Comparison of ENCODE assay signal across 25 mouse cellular contexts in the genomic region with DNA sequence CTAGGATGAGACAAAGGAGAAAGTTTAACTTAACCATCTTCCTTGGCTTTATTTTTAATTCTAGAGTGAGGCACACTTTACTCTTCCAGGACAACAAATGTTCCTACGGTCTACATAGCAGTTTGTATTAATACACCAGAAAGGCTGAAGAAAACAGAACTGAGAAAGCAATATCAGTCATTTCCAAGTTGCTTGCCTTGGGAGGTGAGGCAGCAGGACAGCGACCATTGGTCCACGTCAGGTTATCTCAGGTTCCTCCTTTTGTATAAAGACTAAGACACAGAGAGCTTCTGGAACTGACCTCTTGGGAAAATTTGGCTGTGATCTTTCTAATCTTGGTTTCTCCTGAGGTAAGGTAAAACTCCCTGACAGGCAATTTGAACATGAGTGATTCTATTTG. TPM values are rescaled to one million over a fixed set of nuclear protein-coding genes. Genes with fewer than 3 reads are reported as not detected.
DNase-seq lines count a peak whose midpoint lies in the region; ATAC-seq and TF ChIP-seq lines count a peak whose summit lies in the region.
"Had no signal": no experiment of that assay in that cellular context is flagged by ENCODE, and none has a peak within 500 bp of the region (broad histone marks: within the 10 kb centered on the region; RNA-seq: fewer than 3 reads in every experiment).

No protein-coding gene starts in this region.

- H3K9me3 ChIP-seq in heart, embryonic 11.5 days (replicated peaks; ENCODE audit: control insufficient read depth, low read length), result no peaks in the 10 kb centered on the region
- H3K9me3 ChIP-seq in CH12.LX (replicated peaks; ENCODE audit: low read length), result no peaks in the 10 kb centered on the region
- H3K9me3 ChIP-seq in MEL (replicated peaks; ENCODE audit: insufficient read depth, low read length), result no peaks in the 10 kb centered on the region
- H3K9me3 ChIP-seq: G1E had no signal

- TF ChIP-seq CTCF in CH12.LX (conservative IDR thresholded peaks at IDR 0.05 in 1 of 2, IDR thresholded peaks at IDR 0.05 in 1 of 2; ENCODE audit: low read depth in 2 of 2, low read length in 2 of 2) (no peak), MEL (IDR thresholded peaks at IDR 0.05 in 2 of 3, conservative IDR thresholded peaks at IDR 0.05 in 1 of 3; ENCODE audit: control insufficient read depth in 1 of 3, insufficient read depth in 1 of 3, low read depth in 2 of 3, low read length in 3 of 3, poor library complexity in 1 of 3, severe bottlenecking in 1 of 3) (no peak)

- dilution Hi-C loops in CH12.LX (cut with MboI; ENCODE audit: extremely low pct_ligation_motif_present, extremely low pct_unique_long_range_greater_than_20kb, low sequenced_read_pairs), result no loop called here

- WGBS in heart, embryonic 11.5 days (ENCODE audit: insufficient replicate concordance), result 75% methylated on average over 3 of the region's 3 CpGs

- peak; percentile 36 for TF ChIP-seq EP300 in CH12.LX (IDR thresholded peaks at IDR 0.05; ENCODE audit: low read length)
- no peak for TF ChIP-seq EP300 in MEL (IDR thresholded peaks at IDR 0.05; ENCODE audit: low read depth in 1 of 2, low read length in 2 of 2)

- no peak overlapping the region for H3K4me2 ChIP-seq in heart, embryonic 11.5 days
- H3K4me2 ChIP-seq in CH12.LX (ENCODE audit: insufficient read depth, low read depth, poor library complexity, severe bottlenecking), result no peak overlapping the region; the same call in 1 of the 2 replicates

- no peak overlapping the region for H3K27ac ChIP-seq in heart, embryonic 11.5 days (ENCODE audit: low read depth, low read length)
- H3K27ac ChIP-seq in CH12.LX (ENCODE audit: insufficient read depth, low read depth) (no peak overlapping the region), MEL (ENCODE audit: control insufficient read depth, low read depth, low read length) (no peak overlapping the region)

- no peak overlapping the region for H3K9ac ChIP-seq in heart, embryonic 11.5 days (ENCODE audit: low read depth, low read length)
- H3K9ac ChIP-seq in CH12.LX (ENCODE audit: insufficient read depth, low read depth), result no peak overlapping the region
- no peak overlapping the region for H3K9ac ChIP-seq in MEL (ENCODE audit: control insufficient read depth, low read depth, low read length, poor library complexity, severe bottlenecking)

- peaks cover 4% of the 10 kb centered on the region; the same call in 1 of the 2 replicates for H3K27me3 ChIP-seq in heart, embryonic 11.5 days (ENCODE audit: control insufficient read depth, insufficient read depth, low read length)
- H3K27me3 ChIP-seq in CH12.LX (replicated peaks) (no peaks in the 10 kb centered on the region), MEL (ENCODE audit: control insufficient read depth in 1 of 2, insufficient read depth in 2 of 2, low read length in 2 of 2) (peaks cover 0 to 1% of the 10 kb centered on the region in 2 experiments; a peak in 2 of 4 replicates)
- H3K27me3 ChIP-seq: Patski had no signal

- H3K4me3 ChIP-seq in heart, embryonic 11.5 days (ENCODE audit: low read depth, low read length), result no peak overlapping the region
- H3K4me3 ChIP-seq in CH12.LX (replicated peaks in 1 of 3; ENCODE audit: low read depth in 2 of 3, low read length in 2 of 3, poor library complexity in 1 of 3), result no peak overlapping the region
- no peak overlapping the region for H3K4me3 ChIP-seq in MEL (ENCODE audit: control insufficient read depth in 1 of 2, insufficient read depth in 1 of 2, low read depth in 2 of 2, low read length in 2 of 2)

- in situ Hi-C loops in CH12.LX (cut with MboI; ENCODE audit: low pct_ligation_motif_present, low pct_unique_long_range_greater_than_20kb, low sequenced_read_pairs), result no loop called here

- TF ChIP-seq RAD21 in CH12.LX (IDR thresholded peaks at IDR 0.05; ENCODE audit: low read depth, low read length) (no peak), MEL (IDR thresholded peaks at IDR 0.05; ENCODE audit: low read depth, low read length) (no peak)

- H3K79me2 ChIP-seq in CH12.LX (replicated peaks; ENCODE audit: control insufficient read depth, extremely low read depth, insufficient read depth, poor library complexity, severe bottlenecking) (no peaks in the 10 kb centered on the region), MEL (ENCODE audit: control insufficient read depth, insufficient read depth, low read length, poor library complexity) (no peaks in the 10 kb centered on the region)

- no peaks in the 10 kb centered on the region for H3K36me3 ChIP-seq in heart, embryonic 11.5 days (ENCODE audit: control insufficient read depth, insufficient read depth, low read length)
- H3K36me3 ChIP-seq in CH12.LX (replicated peaks in 1 of 2; ENCODE audit: control insufficient read depth in 1 of 2, insufficient read depth in 1 of 2, low read length in 1 of 2) (no peaks in the 10 kb centered on the region), MEL (ENCODE audit: control insufficient read depth in 1 of 2, insufficient read depth in 2 of 2, low read length in 2 of 2) (no peaks in the 10 kb centered on the region)
- H3K36me3 ChIP-seq: G1E had no signal

- H3K4me1 ChIP-seq in heart, embryonic 11.5 days (ENCODE audit: control insufficient read depth, insufficient read depth, low read length), result peaks cover 6% of the 10 kb centered on the region; the same call in 1 of the 2 replicates
- H3K4me1 ChIP-seq in CH12.LX (ENCODE audit: control insufficient read depth in 1 of 2, insufficient read depth in 2 of 2) (peaks cover 3 to 12% of the 10 kb centered on the region in 2 experiments), MEL (ENCODE audit: control insufficient read depth in 1 of 2, insufficient read depth in 2 of 2, low read length in 2 of 2) (no peaks in the 10 kb centered on the region)

- ATAC-seq in heart, embryonic 11.5 days (replicated peaks; ENCODE audit: insufficient number of reproducible peaks, low FRiP score, low TSS enrichment), result no peak
- ATAC-seq: activated CD4-positive, CD25-positive, alpha-beta regulatory T cell, adult 4 months; CD4-positive, CD25-positive, alpha-beta regulatory T cell, adult 4 months; Patski had no signal

- TF ChIP-seq POLR2A in CH12.LX (IDR thresholded peaks at IDR 0.05; ENCODE audit: low read depth, low read length), result no peak
- no peak for TF ChIP-seq POLR2A in MEL (IDR thresholded peaks at IDR 0.05; ENCODE audit: control insufficient read depth in 1 of 2, insufficient read depth in 1 of 2, low read depth in 1 of 2, low read length in 2 of 2, poor library complexity in 1 of 2)

- DNase-seq in heart, adult 11 months, result peak; percentile 53
- DNase-seq in CH12.LX (ENCODE audit: extremely low read depth), result peak; percentile 53
- DNase-seq in MEL (ENCODE audit: low read depth, low spot score), result peak; percentile 21
- peak; percentile 3 for DNase-seq in MEL-GATA-1-ER (ENCODE audit: extremely low read depth, low read depth)
- no peak for DNase-seq in c-Kit-positive CD71-positive TER-119-positive erythroid progenitor cells, embryonic 14.5 days (ENCODE audit: low spot score)
- no peak for DNase-seq in cerebellum, adult 11 months
- no peak for DNase-seq in frontal cortex, postnatal 25 days (ENCODE audit: low spot score in 2 of 2)
- DNase-seq: adrenal gland, adult 2 months; adrenal gland, adult 8-10 months; adrenal gland, postnatal 10 days; adrenal gland, postnatal 14 days; adrenal gland, postnatal 25 days; adrenal gland, postnatal 36 days; B cell, adult 2 months; cerebellum, adult 11-12 months; cerebellum, adult 18-20 months; cerebellum, adult 2 months; cerebellum, adult 8-10 months; cerebellum, adult 9-10 months; cerebellum, adult 9-11 months had no signal

TF ChIP-seq in CH12.LX, 34 proteins besides CTCF, POLR2A, EP300 and RAD21:
- TF ChIP-seq IRF4 (IDR thresholded peaks at IDR 0.05; ENCODE audit: low read depth, low read length), result peak; percentile 65; the same call in 1 of the 2 replicates
- no peak for TF ChIP-seq ETS1 (conservative IDR thresholded peaks at IDR 0.05; ENCODE audit: low read depth, low read length)
TF ChIP-seq in CH12.LX: peak in this region for 1.

TF ChIP-seq in MEL, 35 proteins besides CTCF, POLR2A, EP300 and RAD21:
- TF ChIP-seq TCF12 (IDR thresholded peaks at IDR 0.05; ENCODE audit: low read depth, low read length), result no peak
- no peak for TF ChIP-seq USF1 (IDR thresholded peaks at IDR 0.05; ENCODE audit: low read depth, low read length)
- no peak for TF ChIP-seq MYB (IDR thresholded peaks at IDR 0.05; ENCODE audit: low read depth, low read length)
- TF ChIP-seq ZNF384 (IDR thresholded peaks at IDR 0.05; ENCODE audit: low read depth, low read length), result no peak
- no peak for TF ChIP-seq ETS1 (IDR thresholded peaks at IDR 0.05; ENCODE audit: low read depth, low read length)
- no peak for TF ChIP-seq MEF2A (IDR thresholded peaks at IDR 0.05; ENCODE audit: extremely low read depth, insufficient replicate concordance, low read depth, low read length, poor library complexity, severe bottlenecking)
- TF ChIP-seq POLR2AphosphoS5 (IDR thresholded peaks at IDR 0.05; ENCODE audit: borderline replicate concordance, low read depth, low read length), result no peak
- no peak for TF ChIP-seq TBP (IDR thresholded peaks at IDR 0.05; ENCODE audit: low read depth, low read length)

RNA-seq across cellular contexts. Expression of a gene that starts 34.6 kb away (rescaled TPM):
- 1.8 and 1.9 TPM in 2 replicates for polyA plus RNA-seq in heart, embryonic 11.5 days (2014; fragmentation: Nextera tagmentation; extraction: Ambion mirVana)
- total RNA-seq in CH12.LX (2012; rRNA removed) (0.04 TPM in 1 of 2 replicates, not detected in the other), CH12.LX (2014; rRNA removed) (not detected in 2 replicates), MEL (2012; rRNA removed) (not detected in 2 replicates)
- polyA plus RNA-seq in CH12.LX (2012; ENCODE audit: insufficient read length, low read depth) (0.11 TPM in 1 of 2 replicates, not detected in the other), MEL (2012; ENCODE audit: insufficient read depth in 1 of 2, insufficient read length in 2 of 2, low read depth in 1 of 2, low replicate concordance in 2 of 2, missing spikeins in 1 of 2) (not detected)
- polyA plus RNA-seq: G1E had no signal

RNA-seq across cellular contexts. Expression of a gene that starts 43.4 kb away (rescaled TPM):
- polyA plus RNA-seq in heart, embryonic 11.5 days (2014; fragmentation: Nextera tagmentation; extraction: Ambion mirVana), result 0.70 and 0.86 TPM in 2 replicates
- total RNA-seq in CH12.LX (2012; rRNA removed) (not detected in 2 replicates), CH12.LX (2014; rRNA removed) (not detected in 2 replicates), MEL (2012; rRNA removed) (13.4 and 18.0 TPM in 2 replicates)
- polyA plus RNA-seq in CH12.LX (2012; ENCODE audit: insufficient read length, low read depth) (not detected in 2 replicates), MEL (2012; ENCODE audit: insufficient read depth in 1 of 2, insufficient read length in 2 of 2, low read depth in 1 of 2, low replicate concordance in 2 of 2, missing spikeins in 1 of 2) (10 to 100 TPM; 24.8 to 46.0 TPM)
- polyA plus RNA-seq: G1E had no signal

Comparison
In these comparisons a context has a peak if more than half of its experiments do, and no peak if none do; other contexts are left out.
1. DNase-seq: peak in heart, adult 11 months (single experiment), CH12.LX (single experiment), MEL (single experiment) and MEL-GATA-1-ER (single experiment); none in c-Kit-positive CD71-positive TER-119-positive erythroid progenitor cells, embryonic 14.5 days (single experiment), cerebellum, adult 11 months (single experiment) and frontal cortex, postnatal 25 days (0 of 2).
2. RNA of a gene that starts 43.4 kb away (polyA plus RNA-seq): 24.8 to 46.0 TPM in MEL; 0.70 to 0.86 TPM in heart, embryonic 11.5 days and not detected in CH12.LX; every median in the first group is over 10 times any median in the second.